Mouse (Mus musculus) erythroblast, embryonic 14.5 days (primary cell): ENCODE data around the gene Grxcr1.

Source experiments
- GATA1 ChIP-seq: IDR thresholded peaks from 2 replicates; pipeline ENCODE4 v1.6.1; 2012; ENCODE audit warnings: low read length, inconsistent platforms, mixed read lengths
- TAL1 ChIP-seq: IDR thresholded peaks from 3 replicates; pipeline ENCODE4 v1.6.1; 2012; ENCODE audit warnings: low read length, inconsistent platforms, mixed read lengths

DNA sequence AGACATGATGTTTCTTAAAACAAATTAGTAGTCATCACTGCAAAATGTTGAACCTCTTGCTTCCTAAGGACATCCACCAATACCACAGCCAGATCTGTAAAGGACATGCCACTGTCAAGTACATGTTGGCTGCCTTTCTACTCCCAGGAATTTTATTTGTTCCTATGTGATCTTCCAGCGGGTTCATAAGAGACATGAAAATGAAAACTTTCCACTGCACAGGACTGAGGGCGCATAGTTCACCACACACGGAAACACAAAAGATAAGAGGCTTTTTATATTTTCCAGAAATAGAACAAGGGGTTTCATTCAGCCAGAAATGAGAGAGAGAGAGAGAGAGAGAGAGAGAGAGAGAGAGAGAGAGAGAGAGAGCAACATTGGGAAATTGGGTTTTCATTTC, 20.1 kb upstream of the Grxcr1 start:
- no peak for TF ChIP-seq GATA1
- no peak for TF ChIP-seq TAL1
